Mouse (Mus musculus) liver, adult (tissue): ENCODE data around the gene Gast.

Source experiments
- GATA4 ChIP-seq: IDR thresholded peaks from 2 replicates; pipeline ENCODE4 v1.6.1; 2014; ENCODE audit warnings: mild to moderate bottlenecking, low read length; ENCODE audit not compliant: insufficient replicate concordance

Gast gene

DNA sequence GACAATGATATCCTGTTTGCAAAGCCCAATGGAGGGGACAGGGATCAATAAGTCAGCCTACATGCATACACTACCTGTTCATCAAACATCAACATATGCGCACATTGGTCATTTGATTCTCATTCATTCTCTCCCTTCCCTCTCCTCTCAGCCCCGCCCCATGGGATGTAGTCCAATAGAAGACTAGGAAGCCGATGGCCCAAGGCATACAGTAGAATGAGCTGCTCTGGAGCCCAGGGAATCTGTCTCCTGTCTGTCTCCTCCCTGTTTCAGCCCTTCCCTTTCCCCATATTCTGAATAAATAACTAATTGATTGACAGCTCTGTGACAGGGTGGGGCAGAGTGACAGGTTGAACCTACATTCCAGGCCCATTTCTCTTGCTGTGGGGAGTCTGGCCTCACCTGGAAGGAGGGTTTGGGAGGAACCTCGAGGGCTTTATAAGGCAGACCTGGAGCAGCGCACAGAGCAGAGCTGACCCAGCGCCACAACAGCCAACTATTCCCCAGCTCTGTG lies at the start of gene Gast:
Gast (plus strand) TSS at position 464 of the 514 bp plus-strand sequence.
- TF ChIP-seq GATA4 = no peak

- no peak for TF ChIP-seq GATA4
Measured at GRCm38 (mm10) chr11:100284988-100285387, 49.2 kb upstream of the Gast start.

DNA sequence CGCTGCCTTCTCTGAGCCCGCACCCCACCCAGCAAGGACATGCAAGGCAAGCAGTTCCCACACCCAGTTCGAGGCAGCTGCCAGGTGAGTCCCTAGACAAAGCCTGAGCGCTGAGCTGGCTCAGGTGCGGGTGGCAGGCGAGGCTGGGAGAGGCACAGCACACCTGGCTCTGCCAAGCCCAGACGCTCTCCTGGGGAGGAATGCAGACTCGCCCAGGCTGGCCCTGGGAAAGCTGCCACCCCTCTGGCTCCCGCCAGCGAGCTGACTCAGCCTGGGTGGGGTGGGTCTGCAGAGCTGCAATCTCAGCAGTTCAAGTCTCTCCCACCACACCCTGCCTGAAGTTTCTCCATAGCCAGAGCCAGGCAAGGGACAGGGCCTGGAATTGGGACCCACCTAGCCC lies 47.2 kb upstream of the Gast start:
- no peak for TF ChIP-seq GATA4

- TF ChIP-seq GATA4 = no peak
Measured at GRCm38 (mm10) chr11:100288942-100289341, 45.3 kb upstream of the Gast start.

DNA sequence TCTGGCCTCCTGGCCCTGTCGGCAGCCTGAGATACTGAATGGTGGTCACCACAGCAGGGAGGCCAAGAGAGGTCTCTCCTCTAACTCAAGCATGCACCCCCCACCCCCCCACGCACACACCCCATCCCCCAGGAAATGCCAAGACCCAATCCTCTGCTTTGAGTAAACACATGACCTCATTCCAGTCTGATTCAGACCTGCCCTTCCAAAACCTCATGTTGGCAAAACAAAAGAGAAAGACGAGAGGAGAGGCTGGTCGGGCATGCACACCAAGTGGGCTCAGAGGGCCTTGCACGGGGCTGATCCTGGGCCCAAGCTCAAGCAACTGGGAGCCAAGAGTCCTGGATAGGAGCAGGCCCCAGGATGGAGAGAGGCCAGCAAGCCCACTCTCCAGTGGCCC lies 44.0 kb upstream of the Gast start:
- TF ChIP-seq GATA4 = no peak

DNA sequence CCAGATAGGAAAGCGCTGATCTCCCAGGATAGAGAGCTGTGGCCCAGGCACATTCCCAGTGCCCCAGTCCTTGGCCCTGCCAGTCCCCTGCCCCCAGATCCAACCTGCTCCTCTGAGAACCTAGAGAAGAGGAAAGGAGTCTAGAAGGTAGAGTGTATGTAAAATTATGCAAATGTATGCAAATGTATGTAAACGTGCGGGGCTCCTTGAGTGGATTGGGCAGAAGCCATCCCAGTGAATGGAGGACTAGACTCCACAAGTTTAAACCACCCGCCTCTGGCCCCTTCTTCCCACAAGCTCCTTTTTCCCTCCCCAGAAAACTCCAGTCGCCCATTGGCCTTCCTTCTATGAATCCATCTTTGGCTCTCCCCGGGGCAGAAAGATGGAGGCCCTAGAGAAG lies 41.3 kb upstream of the Gast start:
- no peak for TF ChIP-seq GATA4

GRCm38 (mm10) chr11:100295308-100295707 lies 38.9 kb upstream of the Gast start:
- no peak for TF ChIP-seq GATA4

- no peak for TF ChIP-seq GATA4
Measured at GRCm38 (mm10) chr11:100297801-100298200, 36.4 kb upstream of the Gast start.

DNA sequence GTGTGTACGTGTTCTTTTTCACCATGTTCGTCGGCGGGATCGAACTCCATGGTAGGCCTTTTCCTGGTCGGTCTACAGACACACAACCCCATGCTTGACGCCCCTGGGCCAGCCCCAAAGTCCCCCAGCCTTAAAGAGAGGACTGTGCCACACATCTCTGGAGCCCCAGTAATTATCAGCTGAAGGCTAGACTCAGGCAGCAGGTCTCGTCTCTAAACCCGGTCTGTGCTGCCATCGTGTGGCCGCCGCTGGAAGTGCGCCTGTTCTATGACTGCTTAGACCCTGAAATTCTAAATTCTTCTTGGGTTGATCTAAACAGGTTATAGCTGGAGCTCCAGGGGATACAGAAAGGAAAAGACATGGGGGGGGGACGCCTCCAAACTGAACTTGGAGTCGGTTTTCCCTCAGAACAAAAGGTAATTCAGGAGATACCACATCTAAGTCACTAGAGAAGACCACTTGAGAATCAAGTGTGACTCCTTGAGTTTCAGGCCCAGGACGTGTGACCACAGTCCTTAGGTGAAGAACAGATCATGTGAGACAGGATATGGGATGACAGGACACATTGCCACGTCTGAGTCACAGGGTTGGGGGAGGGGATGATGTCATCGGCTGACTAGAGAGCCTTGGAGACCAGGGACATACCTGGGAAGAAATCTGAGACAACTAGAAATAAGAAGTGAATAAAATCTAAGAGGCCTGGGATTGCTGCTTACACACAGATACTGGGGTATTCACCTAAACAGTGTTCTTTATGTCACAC lies 35.8 kb upstream of the Gast start:
- no peak for TF ChIP-seq GATA4

- no peak for TF ChIP-seq GATA4
Measured at GRCm38 (mm10) chr11:100300293-100300692, 33.9 kb upstream of the Gast start.

DNA sequence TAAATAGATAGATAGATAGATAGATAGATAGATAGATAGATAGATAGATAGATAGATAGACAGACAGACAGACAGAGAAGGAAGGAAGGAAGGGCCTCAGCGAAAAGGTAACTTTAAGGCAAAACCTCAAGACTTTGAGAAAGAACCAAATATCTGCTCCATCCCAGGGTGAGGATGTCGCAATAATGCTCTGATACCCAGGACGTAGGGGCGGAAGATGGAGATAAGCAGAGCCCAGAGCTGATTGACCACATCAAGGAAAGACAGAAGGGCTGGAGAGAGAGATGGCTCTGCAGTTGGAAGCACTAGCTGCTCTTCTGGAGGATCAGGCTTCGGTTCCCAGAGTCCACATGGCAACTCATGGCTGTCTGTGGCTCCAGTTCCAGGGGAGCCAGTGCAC lies 32.9 kb upstream of the Gast start:
- TF ChIP-seq GATA4 = no peak

- TF ChIP-seq GATA4 = no peak
Measured at GRCm38 (mm10) chr11:100307900-100308299, 26.3 kb upstream of the Gast start.

DNA sequence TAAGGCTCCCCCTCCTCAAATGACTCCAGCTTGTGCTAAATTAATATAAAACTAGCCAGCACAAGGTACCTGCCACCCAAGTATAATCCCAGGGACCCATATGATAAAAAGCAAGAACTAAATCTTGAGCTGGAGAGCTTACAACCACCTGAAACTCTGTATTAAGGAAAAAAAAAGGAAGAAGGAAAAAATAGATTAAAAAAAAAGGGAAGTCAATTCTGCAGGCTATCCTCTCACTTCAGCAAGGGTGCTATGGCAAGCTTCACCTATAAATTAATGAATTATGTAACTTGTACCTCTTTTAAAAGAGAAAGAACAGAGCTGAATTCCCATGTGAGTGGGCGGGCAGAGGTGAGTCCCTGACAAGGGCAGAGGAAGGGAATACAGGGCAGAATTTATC lies 22.6 kb upstream of the Gast start:
- TF ChIP-seq GATA4 = no peak

DNA sequence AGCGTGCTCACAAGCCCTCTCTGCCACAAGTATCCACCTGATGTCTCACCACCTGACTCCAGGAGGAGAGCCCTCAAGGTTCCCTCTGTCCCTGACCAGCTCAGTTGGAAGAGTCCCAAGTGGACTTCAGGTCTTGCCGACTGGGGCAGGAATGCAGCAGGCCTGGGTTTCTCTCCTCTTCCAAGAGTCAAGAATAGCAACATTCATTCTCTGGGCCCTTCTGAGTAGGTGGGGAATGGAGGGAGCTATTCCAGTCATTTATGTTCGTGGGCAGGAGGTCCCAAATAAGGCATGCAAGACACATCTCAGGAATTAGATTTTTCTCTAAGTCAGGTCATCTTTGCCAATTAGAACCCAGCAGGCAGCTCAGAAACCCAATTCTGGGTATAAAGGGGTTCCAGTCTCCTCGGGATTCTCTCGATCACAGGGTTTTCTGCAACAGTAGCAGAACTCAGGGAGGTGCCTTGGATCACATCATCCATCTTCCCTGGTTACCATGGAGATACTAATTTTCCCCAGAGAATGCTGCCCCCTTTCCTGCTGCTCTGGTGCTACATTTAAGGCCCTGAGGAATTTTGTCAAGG lies 22.0 kb upstream of the Gast start:
- no peak for TF ChIP-seq GATA4

GRCm38 (mm10) chr11:100313424-100313823 lies 20.8 kb upstream of the Gast start:
- TF ChIP-seq GATA4 = no peak

- TF ChIP-seq GATA4 = no peak
Measured at GRCm38 (mm10) chr11:100315439-100315838, 18.8 kb upstream of the Gast start.
